Mouse (Mus musculus) kidney, embryonic 16.5 days (tissue): Measurements from ENCODE around the gene Psmd3. TPM values are rescaled to one million over a fixed set of nuclear protein-coding genes. Genes with fewer than 3 reads are reported as not detected.
"Not testable (repeated sequence)": the region's sequence is repeated elsewhere in the genome, so short reads cannot be mapped to it uniquely, and the experiment has no call there.

Experiments used
- ATAC-seq: fragments of 200-750 bp; cut with Nextera tagmentation; 2 replicates; pipeline ENCODE4 v1.8.0; 2017; ENCODE audit warnings: moderate TSS enrichment; ENCODE audit not compliant: low FRiP score, low TSS enrichment
- H3K27ac ChIP-seq: fragments of 300-500 bp; sonication (generic); 2 replicates; pipeline ENCODE4 v1.5.1; 2014; ENCODE audit warnings: low read length
- H3K27me3 ChIP-seq: fragments of 300-500 bp; sonication (generic); 2 replicates; pipeline ENCODE4 v1.6.1; 2014; ENCODE audit warnings: low read length, control low read depth, mixed read lengths; ENCODE audit not compliant: insufficient read depth
- H3K36me3 ChIP-seq: fragments of 300-500 bp; sonication (generic); 2 replicates; pipeline ENCODE4 v1.6.1; 2014; ENCODE audit warnings: low read length, control low read depth, mixed read lengths; ENCODE audit not compliant: insufficient read depth
- H3K4me1 ChIP-seq: fragments of 300-500 bp; sonication (generic); 2 replicates; pipeline ENCODE4 v1.6.1; 2014; ENCODE audit warnings: low read length, control low read depth, mixed read lengths; ENCODE audit not compliant: insufficient read depth
- H3K4me2 ChIP-seq: fragments of 300-500 bp; sonication (generic); replicated peaks from 2 replicates; pipeline ENCODE4 v1.6.1; 2014; ENCODE audit warnings: low read depth, low read length
- H3K4me3 ChIP-seq: fragments of 300-500 bp; sonication (generic); 2 replicates; pipeline ENCODE4 v1.5.1; 2014; ENCODE audit warnings: mild to moderate bottlenecking, low read length
- H3K9ac ChIP-seq: fragments of 300-500 bp; sonication (generic); replicated peaks from 2 replicates; pipeline ENCODE4 v1.6.1; 2014; ENCODE audit warnings: low read length
- H3K9me3 ChIP-seq: fragments of 300-500 bp; sonication (generic); 2 replicates; pipeline ENCODE4 v1.6.1; 2016; ENCODE audit warnings: low read length, control low read depth
- WGBS: fragments of 180-500 bp; shearing (Covaris S2); extraction: QIAGEN DNeasy Blood & Tissue Kit; methylation state at CpG from one replicate; pipeline ENCODE4 v1.1.7; 2014; 5-methylcytosine and 5-hydroxymethylcytosine counted together
- polyA plus RNA-seq: library from polyadenylated mRNA; unstranded; fragments of >200 nt; fragmentation: Nextera tagmentation; extraction: Ambion mirVana; gene quantifications from 2 replicates; pipeline ENCODE4 v1.2.1, GENCODE M21; 2015

Psmd3 gene
- polyA plus RNA-seq = 289 and 303 TPM in 2 replicates

DNA sequence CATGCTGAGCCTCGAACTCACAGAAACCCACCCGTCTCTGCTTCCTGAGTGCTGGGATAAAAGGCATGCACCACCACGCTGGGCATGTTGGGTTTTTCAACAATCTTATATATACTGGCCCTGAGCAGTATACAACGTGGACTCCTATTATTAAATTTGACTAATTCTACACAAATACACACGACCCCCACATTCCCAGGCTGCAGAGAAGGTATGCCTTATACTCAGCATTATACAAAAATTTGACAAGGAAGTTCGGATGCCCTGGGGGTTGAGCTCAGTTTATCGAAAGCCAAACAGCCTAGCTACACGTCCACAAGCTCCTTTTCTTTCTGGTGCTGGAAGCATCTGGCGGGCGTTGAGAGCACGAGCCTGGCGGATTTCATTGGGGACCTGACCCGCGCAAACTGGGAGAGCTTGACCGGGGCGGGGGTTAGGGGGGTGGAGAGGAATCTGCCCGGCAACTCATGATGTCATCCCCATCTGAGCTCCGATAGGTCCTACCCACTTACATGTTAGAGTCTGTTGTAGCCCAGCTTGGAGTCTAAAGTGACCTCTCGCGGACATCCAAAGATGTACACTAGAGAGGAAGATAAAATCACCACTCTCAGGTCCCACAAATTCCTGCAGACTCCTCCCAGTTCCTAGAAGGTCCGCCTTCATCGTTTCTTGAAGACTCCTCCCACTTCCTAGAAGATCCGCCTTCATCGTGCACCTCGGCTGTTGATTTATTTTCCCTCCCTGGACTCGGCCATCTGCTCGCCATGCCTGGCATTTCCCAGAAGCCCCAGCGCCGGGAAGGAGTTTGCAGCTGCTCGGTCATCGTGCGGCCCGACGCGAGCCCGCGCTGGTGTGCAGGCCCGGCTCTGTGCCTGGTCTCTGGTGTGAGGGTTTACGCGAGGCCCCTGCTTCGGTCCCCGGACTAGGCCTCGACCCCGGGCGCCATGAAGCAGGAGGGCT is at the start of gene Psmd3:
Gene Psmd3 (plus strand): TSS at position 769 of the 960 bp plus-strand sequence.
- ATAC-seq = peak; percentile 95
- peak within 1 kb of the TSS; percentile 83 for H3K4me2 ChIP-seq
- H3K4me3 ChIP-seq = peak within 1 kb of the TSS; percentile 97
- no peaks in the 10 kb centered on the region for H3K9me3 ChIP-seq
- no peaks in the 10 kb centered on the region for H3K27me3 ChIP-seq
- H3K9ac ChIP-seq = peak within 1 kb of the TSS; percentile 99
- peaks cover 37% of the 10 kb centered on the region for H3K4me1 ChIP-seq
- WGBS = 5% methylated on average over 45 of the region's 45 CpGs
- peak within 1 kb of the TSS; percentile 86 for H3K27ac ChIP-seq
- peaks cover 18% of the 10 kb centered on the region for H3K36me3 ChIP-seq

- H3K9ac ChIP-seq, H3K4me3 ChIP-seq, H3K27me3 ChIP-seq, H3K9me3 ChIP-seq, H3K27ac ChIP-seq, H3K4me2 ChIP-seq, H3K36me3 ChIP-seq, ATAC-seq, H3K4me1 ChIP-seq: not testable (repeated sequence)
- WGBS = 39% methylated on average over 10 of the region's 10 CpGs
Measured at GRCm38 (mm10) chr11:98635312-98635970, 46.9 kb upstream of the Psmd3 start.

GRCm38 (mm10) chr11:98637501-98637900 is 44.9 kb upstream of the Psmd3 start:
- no peak for ATAC-seq
- Histone ChIP-seq H3K36me3 (no peaks in the 10 kb centered on the region), H3K4me1 (no peaks in the 10 kb centered on the region), H3K27ac (no peak overlapping the region), H3K4me3 (no peak overlapping the region), H3K9me3 (no peaks in the 10 kb centered on the region), H3K4me2 (no peak overlapping the region), H3K9ac (no peak overlapping the region), H3K27me3 (no peaks in the 10 kb centered on the region)
- WGBS = 75% methylated on average over 1 of the region's 1 CpGs

- ATAC-seq = no peak
- no peak overlapping the region for H3K9ac ChIP-seq
- 59% methylated on average over 5 of the region's 5 CpGs for WGBS
- H3K36me3 ChIP-seq = no peaks in the 10 kb centered on the region
- H3K4me3 ChIP-seq = no peak overlapping the region
- H3K4me1 ChIP-seq = no peaks in the 10 kb centered on the region
- H3K4me2 ChIP-seq = no peak overlapping the region
- H3K27me3 ChIP-seq = no peaks in the 10 kb centered on the region
- no peaks in the 10 kb centered on the region for H3K9me3 ChIP-seq
- no peak overlapping the region for H3K27ac ChIP-seq
Measured at GRCm38 (mm10) chr11:98640091-98640490, 42.3 kb upstream of the Psmd3 start.

- Histone ChIP-seq H3K27me3 (no peaks in the 10 kb centered on the region), H3K9me3 (no peaks in the 10 kb centered on the region), H3K9ac (no peak overlapping the region), H3K27ac (no peak overlapping the region), H3K4me3 (no peak overlapping the region), H3K4me1 (no peaks in the 10 kb centered on the region), H3K36me3 (no peaks in the 10 kb centered on the region), H3K4me2 (no peak overlapping the region)
- no peak for ATAC-seq
- 82% methylated on average over 3 of the region's 3 CpGs for WGBS
Measured at GRCm38 (mm10) chr11:98644757-98645156, 37.6 kb upstream of the Psmd3 start.

- H3K27me3 ChIP-seq = no peaks in the 10 kb centered on the region; the same call in 1 of the 2 replicates
- ATAC-seq = no peak
- no peaks in the 10 kb centered on the region for H3K4me1 ChIP-seq
- H3K9ac ChIP-seq = no peak overlapping the region
- no peak overlapping the region for H3K4me3 ChIP-seq
- no peak overlapping the region for H3K27ac ChIP-seq
- no peaks in the 10 kb centered on the region for H3K36me3 ChIP-seq
- no peaks in the 10 kb centered on the region for H3K9me3 ChIP-seq
- 60% methylated on average over 2 of the region's 2 CpGs for WGBS
- H3K4me2 ChIP-seq = no peak overlapping the region
Measured at GRCm38 (mm10) chr11:98645946-98646345, 36.4 kb upstream of the Psmd3 start.

DNA sequence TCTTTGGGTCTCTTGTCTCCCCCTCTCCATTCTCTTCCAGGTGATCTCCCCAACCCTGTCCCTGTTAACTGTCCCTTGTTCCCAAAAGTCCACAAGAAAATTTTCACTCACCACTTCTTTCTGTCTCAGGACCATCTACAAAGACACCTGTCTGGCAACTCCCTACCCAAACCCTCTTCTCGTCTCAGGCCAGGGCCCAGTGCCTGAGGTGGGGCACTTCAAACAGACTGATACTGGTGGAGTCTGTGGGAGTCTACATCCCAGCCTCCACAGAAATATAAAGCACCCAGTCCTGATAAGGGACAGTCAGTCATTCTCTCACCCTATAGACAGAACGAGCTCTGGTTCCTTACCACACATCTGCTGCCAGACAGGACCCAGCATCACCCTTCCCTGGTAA is 35.9 kb upstream of the Psmd3 start, which contains the start of gene Gsdma2:
Gene Gsdma2 (plus strand): TSS at position 301 of the 400 bp plus-strand sequence.
- Histone ChIP-seq H3K27ac (no peak within 1 kb of the TSS), H3K4me2 (no peak within 1 kb of the TSS), H3K4me3 (no peak within 1 kb of the TSS), H3K27me3 (no peaks in the 10 kb centered on the region; the same call in 1 of the 2 replicates), H3K36me3 (no peaks in the 10 kb centered on the region), H3K9ac (no peak within 1 kb of the TSS), H3K4me1 (no peaks in the 10 kb centered on the region), H3K9me3 (no peaks in the 10 kb centered on the region)
- WGBS = 61% methylated on average over 2 of the region's 2 CpGs
- no peak for ATAC-seq

GRCm38 (mm10) chr11:98655076-98655475 is 27.3 kb upstream of the Psmd3 start:
- not testable (repeated sequence) for H3K36me3 ChIP-seq, H3K4me2 ChIP-seq
- peak; percentile 42; the same call in 1 of the 2 replicates for ATAC-seq

GRCm38 (mm10) chr11:98660517-98660916 is 21.8 kb upstream of the Psmd3 start:
- Histone ChIP-seq H3K36me3 (no peaks in the 10 kb centered on the region), H3K27me3 (no peaks in the 10 kb centered on the region), H3K9ac (0 out of 2 replicates have a peak overlapping the region, but pooled peaks have one; percentile 32), H3K27ac (no peak overlapping the region), H3K4me2 (peak overlapping the region; percentile 26), H3K4me3 (no peak overlapping the region), H3K9me3 (no peaks in the 10 kb centered on the region), H3K4me1 (no peaks in the 10 kb centered on the region)
- ATAC-seq = 0 out of 2 replicates have a peak, but pooled peaks have one; percentile 27
- 9% methylated on average over 6 of the region's 6 CpGs for WGBS

More at GRCm38 (mm10) chr11:98655076-98655475, 27.3 kb upstream of the Psmd3 start:
- H3K4me3 ChIP-seq, H3K4me1 ChIP-seq, H3K27me3 ChIP-seq, H3K9me3 ChIP-seq, H3K27ac ChIP-seq, H3K9ac ChIP-seq: not testable (repeated sequence)
- WGBS = 16% methylated on average over 7 of the region's 7 CpGs
